Mouse (Mus musculus): Measurements from ENCODE around the gene Gm2075. TPM values are rescaled to one million over a fixed set of nuclear protein-coding genes. Genes with fewer than 3 reads are reported as not detected.
"Not testable (repeated sequence)": the region's sequence is repeated elsewhere in the genome, so short reads cannot be mapped to it uniquely, and the experiment has no call there.

Gene Gm2075
- not detected for total RNA-seq (2022)

- DNase-seq (ENCODE audit: low spot score in 2 of 2), result not testable (repeated sequence)
Observed at GRCm38 (mm10) chr12:88011548-88011947, at the start of gene Gm2075. Gm2075 (plus strand) TSS chr12:88011848.

- not testable (repeated sequence) for DNase-seq (ENCODE audit: low spot score in 2 of 2)
Observed at GRCm38 (mm10) chr12:87984000-87984399, 27.6 kb upstream of the Gm2075 start.

DNA sequence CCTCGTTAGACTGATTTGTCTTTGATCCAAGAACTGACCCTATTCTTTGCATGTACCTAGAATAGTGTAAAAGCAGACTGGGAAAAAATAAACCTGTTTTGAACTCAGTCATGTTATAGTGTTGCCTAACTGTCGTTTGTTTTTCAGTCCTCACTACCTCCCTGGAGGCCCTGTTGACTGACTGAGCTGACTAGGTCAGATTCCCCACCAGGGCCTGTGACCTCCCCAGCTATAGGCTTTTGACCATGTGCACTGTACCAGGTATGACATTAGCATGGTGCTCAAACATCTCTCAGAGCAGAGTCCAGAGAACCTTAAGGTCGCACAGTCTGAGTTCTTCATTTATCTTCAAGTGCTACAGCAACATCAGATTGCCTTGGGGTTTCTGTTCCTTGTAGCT, 7.5 kb upstream of the Gm2075 start:
- not testable (repeated sequence) for DNase-seq (ENCODE audit: low spot score in 2 of 2)

- not testable (repeated sequence) for DNase-seq (ENCODE audit: low spot score in 2 of 2)
Observed at GRCm38 (mm10) chr12:88018671-88019070, 7.0 kb downstream of the Gm2075 start, which contains the start of gene Gm6803. Gm6803 (minus strand) TSS chr12:88018771.

DNA sequence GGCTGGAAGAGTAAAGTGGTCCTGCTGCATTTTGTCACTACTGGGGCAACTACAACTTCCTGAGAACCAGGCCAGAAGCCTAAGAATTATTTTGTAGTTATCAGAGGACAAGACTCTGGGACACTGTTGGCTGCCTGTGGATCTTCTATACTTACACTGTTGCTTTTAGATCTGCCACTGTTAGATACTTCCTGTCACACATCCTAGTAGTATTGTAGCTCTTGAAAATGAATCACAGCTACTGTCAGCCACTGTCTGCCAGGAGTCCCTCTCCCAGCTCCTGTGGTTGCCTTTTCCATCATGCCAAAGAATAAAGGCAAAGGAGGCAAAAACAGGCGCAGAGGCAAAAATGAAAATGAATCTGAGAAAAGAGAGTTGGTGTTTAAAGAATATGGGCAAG, 15.1 kb downstream of the Gm2075 start, which contains the start of gene Gm2056:
Gene Gm2056, plus strand, starts transcription at position 301 of the 400 bp plus-strand sequence.
- DNase-seq (ENCODE audit: low spot score in 2 of 2), result not testable (repeated sequence)

DNA sequence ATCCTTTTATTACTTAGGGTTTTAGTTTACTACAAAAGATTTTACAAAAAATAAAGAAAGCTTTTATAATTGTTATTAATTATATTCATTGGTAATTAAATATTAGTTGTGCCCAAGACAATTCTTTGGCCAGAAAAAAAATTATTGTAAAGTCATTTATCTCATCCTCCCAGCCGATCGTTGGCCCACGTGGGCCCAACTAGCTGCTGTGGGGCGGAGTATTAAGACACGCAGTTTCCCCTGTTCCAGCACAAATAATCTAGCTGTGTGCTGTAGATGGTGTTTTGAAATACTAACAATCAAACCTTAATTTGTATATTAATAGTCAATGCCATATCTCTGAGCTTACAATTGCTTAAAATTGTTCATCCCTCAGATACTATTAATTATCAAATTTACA, 20.6 kb downstream of the Gm2075 start:
- not testable (repeated sequence) for DNase-seq (ENCODE audit: low spot score in 2 of 2)

- not testable (repeated sequence) for DNase-seq (ENCODE audit: low spot score in 2 of 2)
Observed at GRCm38 (mm10) chr12:88039062-88039461, 27.4 kb downstream of the Gm2075 start.

DNA sequence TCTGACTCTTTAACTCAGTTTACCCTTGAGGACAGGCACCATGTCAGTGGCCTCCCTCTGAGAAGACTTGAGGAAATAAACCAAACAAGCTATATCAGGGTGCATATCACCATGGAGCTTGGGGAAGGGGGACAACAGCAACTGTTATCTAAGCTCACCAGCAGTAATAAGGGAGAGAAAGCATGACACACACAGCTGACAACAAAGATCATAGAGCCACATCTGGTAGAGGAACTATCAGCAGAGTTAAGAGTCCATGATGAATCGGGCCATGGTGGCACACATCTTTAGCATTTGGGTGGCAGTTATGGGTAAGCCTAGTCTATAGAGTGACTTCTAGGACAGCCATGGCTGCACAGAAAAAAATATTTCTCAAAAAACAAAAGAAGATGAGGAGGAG, 28.1 kb downstream of the Gm2075 start:
- not testable (repeated sequence) for DNase-seq (ENCODE audit: low spot score in 2 of 2)

DNA sequence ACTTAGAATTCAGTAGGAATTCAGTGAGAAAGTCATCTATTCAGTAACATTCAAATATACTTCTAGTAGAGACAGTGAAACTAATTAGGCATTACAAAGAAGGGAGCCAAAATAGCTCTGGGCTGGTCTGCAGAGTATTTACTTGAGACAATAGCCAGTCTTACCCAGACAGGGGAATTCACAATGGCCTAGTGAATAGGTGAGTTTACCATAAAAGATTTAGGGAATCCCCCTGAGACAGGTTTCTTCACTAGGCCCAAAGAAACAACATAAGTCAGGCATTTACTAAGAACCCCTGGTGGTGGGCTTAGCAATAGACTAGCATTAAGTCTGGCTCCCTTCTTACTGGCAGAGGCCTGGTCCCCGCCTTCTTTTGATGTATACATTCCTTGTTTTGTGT, 33.6 kb downstream of the Gm2075 start:
- DNase-seq (ENCODE audit: low spot score in 2 of 2), result not testable (repeated sequence)

Other genes starting within 250 kb of the Gm2075 start
- gene Gm21319, start 236.1 kb upstream of the Gm2075 start, total RNA-seq (2022), result not detected
- not detected for gene Gm21936, start 216.3 kb upstream of the Gm2075 start, total RNA-seq (2022)
- gene BB287469, start 195.3 kb upstream of the Gm2075 start, total RNA-seq (2022), result not detected
- not detected for gene Gm2001, start 169.5 kb upstream of the Gm2075 start, total RNA-seq (2022)
- gene Gm2016, start 137.8 kb upstream of the Gm2075 start, total RNA-seq (2022), result not detected
- not detected for gene Gm2022, start 116.5 kb upstream of the Gm2075 start, total RNA-seq (2022)
- not detected for gene Gm2035, start 92.0 kb upstream of the Gm2075 start, total RNA-seq (2022)
- not detected for gene Gm2042, start 57.8 kb upstream of the Gm2075 start, total RNA-seq (2022)
- not detected for gene Gm6803, start 6.9 kb downstream of the Gm2075 start, total RNA-seq (2022)
- not detected for gene Gm2056, start 15.2 kb downstream of the Gm2075 start, total RNA-seq (2022)
- not detected for gene Gm16368, start 71.8 kb downstream of the Gm2075 start, total RNA-seq (2022)
- gene Gm10436, start 170.3 kb downstream of the Gm2075 start, total RNA-seq (2022), result not detected
- gene Gm8332, start 238.3 kb downstream of the Gm2075 start, total RNA-seq (2022), result not detected